Mouse (Mus musculus): ENCODE measurements at regions not wholly inside any gene's neighbourhood (a gene's known extent, or its start where the extent isn't known, plus 50 kb on each side); places are given as distances from the start of the nearest gene placed in this dataset.

- DNase-seq (ENCODE audit: low read depth, low spot score) = no peak
Measured at GRCm38 (mm10) chr7:63020042-63020441, 192.3 kb downstream of the Chrna7 start.

GRCm38 (mm10) chr7:63018859-63019575 is 193.4 kb downstream of the Chrna7 start:
- DNase-seq (ENCODE audit: low read depth, low spot score) = no peak

- peak; percentile 27 for DNase-seq (ENCODE audit: low read depth, low spot score)
Measured at GRCm38 (mm10) chr7:62981109-62981508, 157.6 kb upstream of the A26c2 start.

All from R1 (cell line).